Mouse (Mus musculus): Measurements from ENCODE around the gene Rbm28.

Gene Rbm28

GRCm38 (mm10) chr6:29082776-29083354 lies 81.9 kb downstream of the Rbm28 start:
- in situ Hi-C loops (cut with MseI, MboI): no loop called here

- in situ Hi-C loops (cut with MseI, MboI): no loop called here
Measured at GRCm38 (mm10) chr6:29081826-29082363, 82.9 kb downstream of the Rbm28 start.

- in situ Hi-C loops (cut with MseI, MboI): no loop called here
Measured at GRCm38 (mm10) chr6:29079291-29079690, 85.5 kb downstream of the Rbm28 start.

GRCm38 (mm10) chr6:29074133-29074469 lies 90.7 kb downstream of the Rbm28 start:
- in situ Hi-C loops (cut with MseI, MboI): no loop called here
